Mouse (Mus musculus): ENCODE measurements around the gene Lefty1. TPM values are rescaled to one million over a fixed set of nuclear protein-coding genes. Genes with fewer than 3 reads are reported as not detected.

Gene Lefty1
- polyA plus RNA-seq, 1 experiment = 2.6 TPM

- Histone ChIP-seq H3K4me1 (ENCODE audit: control insufficient read depth, insufficient read depth, low read length) (peaks cover 2% of the 10 kb centered on the region), H3K4me3 (replicated peaks; ENCODE audit: control insufficient read depth, low read depth, low read length) (no peak overlapping the region), H3K27ac (ENCODE audit: control insufficient read depth, insufficient read depth, low read depth, low read length, poor library complexity) (peak overlapping the region; percentile 7; the same call in 1 of the 2 replicates)
- TF ChIP-seq POLR2A (IDR thresholded peaks at IDR 0.05; ENCODE audit: borderline replicate concordance, control insufficient read depth, low read depth, low read length) = no peak
- no peak for TF ChIP-seq CTCF (IDR thresholded peaks at IDR 0.05; ENCODE audit: control insufficient read depth, insufficient read depth, low read length)
- 29% methylated on average over 20 of the region's 20 CpGs for WGBS
Observed at GRCm38 (mm10) chr1:180911653-180912287, 23.1 kb upstream of the Lefty1 start.

- TF ChIP-seq POLR2A (IDR thresholded peaks at IDR 0.05; ENCODE audit: borderline replicate concordance, control insufficient read depth, low read depth, low read length) = no peak
- no peak for TF ChIP-seq CTCF (IDR thresholded peaks at IDR 0.05; ENCODE audit: control insufficient read depth, insufficient read depth, low read length)
- Histone ChIP-seq H3K4me1 (ENCODE audit: control insufficient read depth, insufficient read depth, low read length) (peaks cover 2% of the 10 kb centered on the region), H3K4me3 (replicated peaks; ENCODE audit: control insufficient read depth, low read depth, low read length) (no peak overlapping the region), H3K27ac (ENCODE audit: control insufficient read depth, insufficient read depth, low read depth, low read length, poor library complexity) (no peak overlapping the region)
- WGBS = 42% methylated on average over 5 of the region's 5 CpGs
Observed at GRCm38 (mm10) chr1:180912792-180913191, 22.0 kb upstream of the Lefty1 start.

DNA sequence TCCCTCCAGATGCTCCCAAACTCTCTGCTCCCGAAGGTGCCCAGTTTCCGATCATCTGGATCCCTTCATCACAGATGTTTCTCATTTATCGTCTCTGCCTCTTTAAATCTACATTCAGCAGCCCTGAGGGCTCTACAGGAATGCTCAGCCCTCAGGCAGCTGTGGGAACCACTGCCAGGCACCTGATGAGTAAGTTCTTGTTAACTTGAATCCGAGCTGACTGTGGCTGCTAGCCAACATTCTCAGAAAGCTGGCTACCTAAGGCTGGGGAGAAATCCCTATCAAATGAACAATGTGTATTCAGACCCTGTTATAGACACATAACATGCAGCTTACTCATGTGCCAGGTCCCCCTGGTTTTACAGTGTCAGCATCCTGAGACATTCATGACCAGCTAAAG, 21.0 kb upstream of the Lefty1 start:
- TF ChIP-seq CTCF (IDR thresholded peaks at IDR 0.05; ENCODE audit: control insufficient read depth, insufficient read depth, low read length) (no peak), POLR2A (IDR thresholded peaks at IDR 0.05; ENCODE audit: borderline replicate concordance, control insufficient read depth, low read depth, low read length) (no peak)
- peaks cover 2% of the 10 kb centered on the region for H3K4me1 ChIP-seq (ENCODE audit: control insufficient read depth, insufficient read depth, low read length)
- H3K27ac ChIP-seq (ENCODE audit: control insufficient read depth, insufficient read depth, low read depth, low read length, poor library complexity) = no peak overlapping the region
- H3K4me3 ChIP-seq (replicated peaks; ENCODE audit: control insufficient read depth, low read depth, low read length) = no peak overlapping the region
- 79% methylated on average over 4 of the region's 4 CpGs for WGBS

GRCm38 (mm10) chr1:180916425-180916824, 18.4 kb upstream of the Lefty1 start:
- H3K27ac ChIP-seq (ENCODE audit: control insufficient read depth, insufficient read depth, low read depth, low read length, poor library complexity) = no peak overlapping the region
- WGBS = 75% methylated on average over 11 of the region's 11 CpGs
- peaks cover 2% of the 10 kb centered on the region for H3K4me1 ChIP-seq (ENCODE audit: control insufficient read depth, insufficient read depth, low read length)
- no peak for TF ChIP-seq POLR2A (IDR thresholded peaks at IDR 0.05; ENCODE audit: borderline replicate concordance, control insufficient read depth, low read depth, low read length)
- no peak for TF ChIP-seq CTCF (IDR thresholded peaks at IDR 0.05; ENCODE audit: control insufficient read depth, insufficient read depth, low read length)
- H3K4me3 ChIP-seq (replicated peaks; ENCODE audit: control insufficient read depth, low read depth, low read length) = no peak overlapping the region

- TF ChIP-seq CTCF (IDR thresholded peaks at IDR 0.05; ENCODE audit: control insufficient read depth, insufficient read depth, low read length) (no peak), POLR2A (IDR thresholded peaks at IDR 0.05; ENCODE audit: borderline replicate concordance, control insufficient read depth, low read depth, low read length) (no peak)
- 13% methylated on average over 1 of the region's 1 CpGs for WGBS
- Histone ChIP-seq H3K4me3 (replicated peaks; ENCODE audit: control insufficient read depth, low read depth, low read length) (no peak overlapping the region), H3K27ac (ENCODE audit: control insufficient read depth, insufficient read depth, low read depth, low read length, poor library complexity) (no peak overlapping the region), H3K4me1 (ENCODE audit: control insufficient read depth, insufficient read depth, low read length) (no peaks in the 10 kb centered on the region; the same call in none of the 2 replicates)
Observed at GRCm38 (mm10) chr1:180917053-180917452, 17.8 kb upstream of the Lefty1 start.

GRCm38 (mm10) chr1:180919686-180920085, 15.1 kb upstream of the Lefty1 start:
- TF ChIP-seq POLR2A (IDR thresholded peaks at IDR 0.05; ENCODE audit: borderline replicate concordance, control insufficient read depth, low read depth, low read length) (no peak), CTCF (IDR thresholded peaks at IDR 0.05; ENCODE audit: control insufficient read depth, insufficient read depth, low read length) (peak; percentile 80)
- H3K4me3 ChIP-seq (replicated peaks; ENCODE audit: control insufficient read depth, low read depth, low read length) = no peak overlapping the region
- no peak overlapping the region for H3K27ac ChIP-seq (ENCODE audit: control insufficient read depth, insufficient read depth, low read depth, low read length, poor library complexity)
- WGBS = 55% methylated on average over 8 of the region's 8 CpGs
- peaks cover 2% of the 10 kb centered on the region for H3K4me1 ChIP-seq (ENCODE audit: control insufficient read depth, insufficient read depth, low read length)

GRCm38 (mm10) chr1:180922273-180923048, 12.4 kb upstream of the Lefty1 start:
- Histone ChIP-seq H3K27ac (ENCODE audit: control insufficient read depth, insufficient read depth, low read depth, low read length, poor library complexity) (peak overlapping the region; percentile 70), H3K4me1 (ENCODE audit: control insufficient read depth, insufficient read depth, low read length) (peaks cover 2% of the 10 kb centered on the region), H3K4me3 (replicated peaks; ENCODE audit: control insufficient read depth, low read depth, low read length) (no peak overlapping the region)
- TF ChIP-seq CTCF (IDR thresholded peaks at IDR 0.05; ENCODE audit: control insufficient read depth, insufficient read depth, low read length) = no peak
- peak; percentile 25; the same call in 1 of the 2 replicates for TF ChIP-seq POLR2A (IDR thresholded peaks at IDR 0.05; ENCODE audit: borderline replicate concordance, control insufficient read depth, low read depth, low read length)
- 17% methylated on average over 6 of the region's 6 CpGs for WGBS

DNA sequence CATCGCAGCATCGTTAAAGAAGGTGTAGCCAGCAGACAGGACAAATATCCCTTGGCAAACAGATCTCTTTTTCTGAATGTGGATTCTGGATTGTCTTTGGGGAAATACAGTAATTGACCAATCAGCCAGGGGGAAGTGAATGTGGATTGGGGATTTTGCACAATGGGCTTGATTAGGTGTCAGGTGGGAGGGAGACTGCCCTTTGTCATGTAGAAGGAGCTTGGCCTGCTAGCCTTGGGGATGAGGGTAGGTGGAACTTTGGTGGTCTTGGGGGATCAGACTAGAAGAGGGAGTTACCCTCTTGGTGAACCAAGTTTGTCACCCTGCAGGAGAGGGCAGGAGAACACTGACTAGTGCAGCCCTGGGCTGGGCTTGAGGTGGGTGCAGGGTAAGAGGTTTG, 10.1 kb upstream of the Lefty1 start:
- Histone ChIP-seq H3K27ac (ENCODE audit: control insufficient read depth, insufficient read depth, low read depth, low read length, poor library complexity) (no peak overlapping the region), H3K4me1 (ENCODE audit: control insufficient read depth, insufficient read depth, low read length) (peaks cover 2% of the 10 kb centered on the region), H3K4me3 (replicated peaks; ENCODE audit: control insufficient read depth, low read depth, low read length) (no peak overlapping the region)
- 95% methylated on average over 2 of the region's 2 CpGs for whole genome bisulfite sequencing
- TF ChIP-seq CTCF (IDR thresholded peaks at IDR 0.05; ENCODE audit: control insufficient read depth, insufficient read depth, low read length) (no peak), POLR2A (IDR thresholded peaks at IDR 0.05; ENCODE audit: borderline replicate concordance, control insufficient read depth, low read depth, low read length) (no peak)

Measured in bone marrow, adult 2 months (tissue).